Mouse (Mus musculus) hindbrain, embryonic 15.5 days (tissue): Measurements from ENCODE around the gene Atoh7. TPM values are rescaled to one million over a fixed set of nuclear protein-coding genes. Genes with fewer than 3 reads are reported as not detected.
"Not testable (repeated sequence)": the region's sequence is repeated elsewhere in the genome, so short reads cannot be mapped to it uniquely, and the experiment has no call there.

Experiments
- ATAC-seq: fragments of 200-750 bp; cut with Nextera tagmentation; 2 replicates; pipeline ENCODE4 v1.8.0; 2017; ENCODE audit warnings: low read depth, moderate number of reproducible peaks, moderate TSS enrichment; ENCODE audit not compliant: low FRiP score
- H3K27ac ChIP-seq: fragments of 300-500 bp; sonication (generic); replicated peaks from 2 replicates; pipeline ENCODE4 v1.5.1; 2015; ENCODE audit warnings: mild to moderate bottlenecking, inconsistent platforms
- H3K27me3 ChIP-seq: fragments of 300-500 bp; sonication (generic); 2 replicates; pipeline ENCODE4 v1.6.1; 2015; ENCODE audit warnings: control low read depth, inconsistent platforms
- H3K36me3 ChIP-seq: fragments of 300-500 bp; sonication (generic); 2 replicates; pipeline ENCODE4 v1.6.1; 2015; ENCODE audit warnings: control low read depth, inconsistent platforms
- H3K4me1 ChIP-seq: fragments of 300-500 bp; sonication (generic); replicated peaks from 2 replicates; pipeline ENCODE4 v1.6.1; 2015; ENCODE audit warnings: control low read depth, inconsistent platforms
- H3K4me2 ChIP-seq: fragments of 300-500 bp; sonication (generic); 2 replicates; pipeline ENCODE4 v1.6.1; 2015; ENCODE audit warnings: moderate library complexity, mild to moderate bottlenecking, inconsistent platforms
- H3K4me3 ChIP-seq: fragments of 300-500 bp; sonication (generic); 2 replicates; pipeline ENCODE4 v1.5.1; 2015; ENCODE audit warnings: mild to moderate bottlenecking, inconsistent platforms
- H3K9ac ChIP-seq: fragments of 300-500 bp; sonication (generic); 2 replicates; pipeline ENCODE4 v1.6.1; 2015; ENCODE audit warnings: inconsistent platforms
- H3K9me3 ChIP-seq: fragments of 300-500 bp; sonication (generic); 2 replicates; pipeline ENCODE4 v1.6.1; 2016; ENCODE audit warnings: control low read depth, inconsistent platforms
- WGBS: fragments of 180-500 bp; shearing (Covaris S2); methylation state at CpG from one replicate; pipeline ENCODE4 v1.1.7; 2015; 5-methylcytosine and 5-hydroxymethylcytosine counted together
- polyA plus RNA-seq: library from polyadenylated mRNA; unstranded; fragments of >200 nt; fragmentation: Nextera tagmentation; extraction: Ambion mirVana; gene quantifications from 2 replicates; pipeline ENCODE4 v1.2.1, GENCODE M21; 2015

The Atoh7 gene
- 8.5 and 15.0 TPM in 2 replicates for polyA plus RNA-seq

- H3K27me3 ChIP-seq, result peaks cover 9% of the 10 kb centered on the region
- 6% methylated on average over 16 of the region's 16 CpGs for WGBS
- peak within 1 kb of the TSS; percentile 67 for H3K27ac ChIP-seq
- no peaks in the 10 kb centered on the region for H3K9me3 ChIP-seq
- H3K36me3 ChIP-seq, result no peaks in the 10 kb centered on the region
- peak within 1 kb of the TSS; percentile 85 for H3K4me2 ChIP-seq
- peak within 1 kb of the TSS; percentile 58 for H3K4me3 ChIP-seq
- peaks cover 14% of the 10 kb centered on the region; the same call in 1 of the 2 replicates for H3K4me1 ChIP-seq
- peak within 1 kb of the TSS; percentile 63 for H3K9ac ChIP-seq
- peak; percentile 21; the same call in 1 of the 2 replicates for ATAC-seq
Measured at GRCm38 (mm10) chr10:63099521-63099920, at the start of gene Atoh7. Atoh7 (plus strand) TSS chr10:63099651.

DNA sequence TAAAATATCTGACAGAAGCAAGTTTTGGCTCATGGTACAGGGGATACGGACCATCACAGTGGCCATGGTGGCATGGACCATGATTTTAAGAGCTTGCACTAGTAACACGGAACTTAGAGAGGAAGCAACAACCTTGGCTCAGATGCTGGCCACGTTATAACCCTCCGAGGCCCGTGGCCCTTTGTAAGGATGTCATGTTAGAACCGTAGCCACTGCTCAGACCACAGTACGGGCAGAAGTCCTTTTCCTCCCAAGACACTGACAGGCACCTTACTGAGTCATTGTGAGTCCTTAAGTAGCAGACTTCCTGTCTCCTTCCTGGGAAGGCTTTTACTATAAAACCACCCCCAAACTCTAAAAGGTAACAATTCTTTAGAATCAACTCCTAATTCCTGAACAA lies 48.2 kb upstream of the Atoh7 start:
- no peak overlapping the region for H3K4me3 ChIP-seq

GRCm38 (mm10) chr10:63052011-63052410 lies 47.4 kb upstream of the Atoh7 start:
- no peaks in the 10 kb centered on the region for H3K4me1 ChIP-seq
- H3K4me2 ChIP-seq, result no peak overlapping the region
- no peaks in the 10 kb centered on the region for H3K36me3 ChIP-seq
- no peaks in the 10 kb centered on the region for H3K9me3 ChIP-seq
- WGBS, result 87% methylated on average over 6 of the region's 6 CpGs
- no peak overlapping the region for H3K27ac ChIP-seq
- no peak overlapping the region for H3K4me3 ChIP-seq
- ATAC-seq, result no peak
- H3K9ac ChIP-seq, result no peak overlapping the region
- no peaks in the 10 kb centered on the region for H3K27me3 ChIP-seq

More for the DNA sequence above, 48.2 kb upstream of the Atoh7 start:
- Histone ChIP-seq H3K4me2 (no peak overlapping the region), H3K9ac (no peak overlapping the region), H3K27ac (no peak overlapping the region), H3K36me3 (no peaks in the 10 kb centered on the region), H3K9me3 (no peaks in the 10 kb centered on the region), H3K4me1 (no peaks in the 10 kb centered on the region), H3K27me3 (no peaks in the 10 kb centered on the region)
- 74% methylated on average over 7 of the region's 7 CpGs for WGBS
- ATAC-seq, result no peak

DNA sequence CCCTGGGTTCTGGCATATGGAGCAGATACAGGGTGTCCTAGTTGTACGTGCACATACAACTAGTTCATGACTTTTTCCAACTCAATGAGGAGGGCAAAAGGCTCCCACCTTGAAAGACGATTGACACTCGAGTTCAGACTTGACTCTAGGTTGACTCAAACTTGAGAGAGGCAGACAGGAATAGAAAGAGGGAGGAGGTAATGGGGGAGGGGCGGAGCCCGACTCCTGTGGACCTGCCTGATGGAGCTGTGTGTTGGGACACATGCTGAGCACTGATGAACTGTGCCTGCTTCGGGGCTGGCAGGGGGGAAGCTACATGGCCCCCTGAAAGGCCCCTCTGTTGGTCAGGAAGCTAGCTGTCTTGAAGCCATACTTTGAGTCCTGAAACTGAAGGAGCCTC lies 46.4 kb upstream of the Atoh7 start:
- no peaks in the 10 kb centered on the region for H3K9me3 ChIP-seq
- H3K4me1 ChIP-seq, result no peaks in the 10 kb centered on the region
- WGBS, result 56% methylated on average over 6 of the region's 6 CpGs
- H3K27ac ChIP-seq, result no peak overlapping the region
- H3K36me3 ChIP-seq, result no peaks in the 10 kb centered on the region
- no peak overlapping the region for H3K4me2 ChIP-seq
- no peak overlapping the region for H3K4me3 ChIP-seq
- no peaks in the 10 kb centered on the region for H3K27me3 ChIP-seq
- ATAC-seq, result no peak
- H3K9ac ChIP-seq, result no peak overlapping the region

DNA sequence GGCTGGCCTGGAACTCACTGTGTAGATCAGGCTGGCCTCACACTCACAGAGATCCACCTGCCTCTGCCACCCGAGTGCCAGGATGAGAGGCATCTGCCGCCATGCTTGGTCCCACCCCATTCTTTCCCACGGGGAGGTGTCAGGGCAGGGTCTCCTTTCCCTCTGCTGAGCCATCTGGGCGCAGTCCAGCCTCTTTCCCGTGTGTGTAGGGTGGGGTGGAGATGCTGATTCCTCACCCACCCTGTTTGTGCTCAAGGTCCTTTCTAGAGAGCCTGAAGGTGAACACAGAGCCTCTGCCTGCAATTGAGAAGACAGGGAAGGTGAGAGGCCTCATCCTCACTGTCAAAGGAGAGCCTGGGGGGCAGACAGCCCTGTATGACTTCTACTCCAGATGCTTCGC lies 45.4 kb upstream of the Atoh7 start:
- ATAC-seq, H3K9me3 ChIP-seq, H3K4me1 ChIP-seq, H3K27ac ChIP-seq, H3K36me3 ChIP-seq, H3K4me3 ChIP-seq, H3K27me3 ChIP-seq, H3K4me2 ChIP-seq, H3K9ac ChIP-seq: not testable (repeated sequence)
- 92% methylated on average over 6 of the region's 6 CpGs for WGBS

- Histone ChIP-seq H3K9me3 (no peaks in the 10 kb centered on the region), H3K27me3 (no peaks in the 10 kb centered on the region), H3K9ac (no peak overlapping the region), H3K36me3 (no peaks in the 10 kb centered on the region), H3K4me3 (no peak overlapping the region), H3K4me2 (no peak overlapping the region), H3K4me1 (no peaks in the 10 kb centered on the region), H3K27ac (no peak overlapping the region)
- WGBS, result 71% methylated on average over 2 of the region's 2 CpGs
- ATAC-seq, result no peak
Measured at GRCm38 (mm10) chr10:63054586-63054985, 44.9 kb upstream of the Atoh7 start.

DNA sequence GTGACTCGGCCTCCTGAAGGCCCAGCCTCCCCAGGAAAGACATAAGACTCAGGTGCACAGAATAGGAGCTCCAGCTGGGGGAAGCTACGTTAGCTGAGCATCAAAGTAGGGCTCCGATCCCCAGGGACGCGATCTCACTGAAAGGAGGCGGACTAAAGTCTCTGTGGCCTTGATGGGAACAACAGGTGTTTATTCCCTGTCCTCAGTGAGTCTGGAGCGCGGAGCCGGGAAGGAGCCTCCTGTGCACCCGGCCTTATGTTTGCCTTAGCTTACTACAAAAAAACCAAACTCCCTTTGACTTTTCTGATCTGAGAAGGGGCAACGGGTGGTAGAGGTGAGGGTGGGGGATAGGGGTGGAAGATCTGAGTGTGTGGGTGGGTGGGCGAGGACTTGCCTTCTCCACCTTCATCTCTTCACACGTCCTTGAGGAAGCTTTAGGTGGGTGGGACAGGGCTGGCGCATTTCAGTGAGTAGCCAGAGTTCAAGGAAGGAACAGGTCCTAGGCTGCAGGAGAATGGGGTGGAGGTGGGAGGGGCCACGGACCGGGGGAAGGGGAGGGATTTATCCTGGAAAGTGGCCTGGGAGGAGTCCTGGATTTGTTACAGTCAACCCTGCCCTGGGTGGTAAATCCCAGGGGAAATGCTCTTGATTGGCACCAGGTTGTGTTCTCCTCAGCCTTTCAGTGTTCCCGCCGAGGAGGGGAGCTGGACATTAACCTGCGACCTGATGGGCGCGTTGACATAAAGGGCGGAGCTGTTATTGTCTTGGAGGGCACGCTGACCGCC lies 42.3 kb upstream of the Atoh7 start:
- Histone ChIP-seq H3K9me3 (no peaks in the 10 kb centered on the region), H3K27me3 (no peaks in the 10 kb centered on the region), H3K9ac (no peak overlapping the region), H3K4me2 (no peak overlapping the region), H3K4me3 (no peak overlapping the region), H3K36me3 (no peaks in the 10 kb centered on the region), H3K27ac (no peak overlapping the region), H3K4me1 (no peaks in the 10 kb centered on the region)
- 48% methylated on average over 24 of the region's 24 CpGs for WGBS
- ATAC-seq, result no peak

GRCm38 (mm10) chr10:63059862-63060261 lies 39.6 kb upstream of the Atoh7 start, which contains the start of gene Pbld1:
Pbld1 (plus strand) TSS chr10:63060162.
- Histone ChIP-seq H3K27ac (no peak within 1 kb of the TSS), H3K4me3 (no peak within 1 kb of the TSS), H3K27me3 (no peaks in the 10 kb centered on the region), H3K4me2 (no peak within 1 kb of the TSS), H3K4me1 (no peaks in the 10 kb centered on the region), H3K9ac (no peak within 1 kb of the TSS), H3K9me3 (no peaks in the 10 kb centered on the region), H3K36me3 (no peaks in the 10 kb centered on the region)
- 85% methylated on average over 2 of the region's 2 CpGs for WGBS
- no peak for ATAC-seq

DNA sequence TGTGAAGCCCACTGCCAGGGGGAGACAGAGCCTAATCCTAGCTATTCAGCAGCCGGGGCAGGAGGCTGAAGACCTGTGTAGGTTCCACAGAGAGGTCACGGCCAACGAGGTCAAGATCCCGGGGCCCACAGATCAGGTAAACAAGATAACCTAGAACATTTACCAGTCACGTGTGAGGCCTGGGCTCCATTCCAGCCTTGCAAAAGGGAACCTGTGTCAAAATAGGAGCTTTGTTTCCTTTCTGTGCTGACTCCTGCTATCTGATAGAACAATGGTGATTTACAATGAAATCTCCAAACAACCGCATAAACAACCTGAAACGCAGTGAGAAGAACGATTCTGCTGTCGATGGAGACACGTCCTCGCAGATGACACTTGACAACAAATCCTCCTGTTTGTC lies 39.0 kb upstream of the Atoh7 start:
- no peaks in the 10 kb centered on the region for H3K9me3 ChIP-seq
- H3K4me1 ChIP-seq, result no peaks in the 10 kb centered on the region
- WGBS, result 70% methylated on average over 11 of the region's 11 CpGs
- no peak overlapping the region for H3K27ac ChIP-seq
- no peak overlapping the region for H3K4me2 ChIP-seq
- no peaks in the 10 kb centered on the region for H3K36me3 ChIP-seq
- H3K27me3 ChIP-seq, result no peaks in the 10 kb centered on the region
- H3K4me3 ChIP-seq, result no peak overlapping the region
- ATAC-seq, result no peak
- no peak overlapping the region for H3K9ac ChIP-seq

DNA sequence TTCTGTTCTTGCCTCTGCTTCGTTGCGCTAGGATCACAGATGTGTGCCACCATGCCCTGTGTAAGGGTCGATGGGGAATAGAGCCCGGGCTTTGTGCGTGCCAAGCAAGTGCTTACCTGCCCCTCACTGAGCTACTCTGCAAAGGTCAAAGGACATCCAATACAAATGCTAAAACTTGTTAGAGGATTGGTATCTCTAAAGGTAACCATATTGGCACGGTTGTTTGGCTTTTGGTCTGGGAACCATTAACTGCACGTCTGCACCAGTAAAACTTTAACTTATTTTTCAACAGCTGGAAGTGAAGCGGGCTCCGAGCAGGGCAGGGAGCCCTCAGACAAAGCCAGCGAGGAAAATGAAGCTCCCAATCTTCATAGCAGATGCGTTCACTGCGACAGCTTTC lies 38.2 kb upstream of the Atoh7 start:
- ATAC-seq, result no peak
- H3K9ac ChIP-seq, result no peak overlapping the region
- H3K9me3 ChIP-seq, result no peaks in the 10 kb centered on the region
- no peak overlapping the region for H3K4me3 ChIP-seq
- no peak overlapping the region for H3K4me2 ChIP-seq
- WGBS, result 70% methylated on average over 12 of the region's 12 CpGs
- no peaks in the 10 kb centered on the region for H3K36me3 ChIP-seq
- no peaks in the 10 kb centered on the region for H3K27me3 ChIP-seq
- no peaks in the 10 kb centered on the region for H3K4me1 ChIP-seq
- no peak overlapping the region for H3K27ac ChIP-seq

- WGBS, result 93% methylated on average over 5 of the region's 5 CpGs
- no peak overlapping the region for H3K9ac ChIP-seq
- no peak overlapping the region for H3K4me3 ChIP-seq
- no peak for ATAC-seq
- no peaks in the 10 kb centered on the region for H3K27me3 ChIP-seq
- no peak overlapping the region for H3K27ac ChIP-seq
- H3K36me3 ChIP-seq, result no peaks in the 10 kb centered on the region
- H3K4me2 ChIP-seq, result no peak overlapping the region
- no peaks in the 10 kb centered on the region for H3K4me1 ChIP-seq
- H3K9me3 ChIP-seq, result no peaks in the 10 kb centered on the region
Measured at GRCm38 (mm10) chr10:63062696-63063095, 36.8 kb upstream of the Atoh7 start.

DNA sequence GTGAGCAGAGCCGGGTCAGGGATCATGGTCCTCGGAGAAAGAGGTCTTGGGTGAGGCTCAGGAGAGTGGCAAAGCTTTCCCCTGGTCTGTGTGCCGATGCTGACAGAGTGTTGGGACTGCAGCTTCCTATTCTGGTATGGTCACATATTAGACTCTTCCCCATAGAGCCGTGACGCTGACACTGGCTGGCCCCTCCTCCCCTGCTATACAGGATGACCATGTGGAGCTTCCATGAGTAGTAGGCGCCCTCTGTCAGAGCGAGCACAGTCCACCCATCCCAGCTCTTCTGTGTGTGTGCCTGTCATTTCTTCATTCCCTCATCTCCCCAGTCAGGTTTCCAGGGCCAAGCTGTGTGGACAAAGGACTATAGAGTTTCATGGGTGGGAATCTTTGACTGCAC lies 36.1 kb upstream of the Atoh7 start:
- no peaks in the 10 kb centered on the region for H3K27me3 ChIP-seq
- H3K9ac ChIP-seq, result no peak overlapping the region
- H3K4me3 ChIP-seq, result no peak overlapping the region
- no peak overlapping the region for H3K4me2 ChIP-seq
- H3K4me1 ChIP-seq, result no peaks in the 10 kb centered on the region
- H3K36me3 ChIP-seq, result no peaks in the 10 kb centered on the region
- ATAC-seq, result no peak
- no peaks in the 10 kb centered on the region for H3K9me3 ChIP-seq
- H3K27ac ChIP-seq, result no peak overlapping the region
- 66% methylated on average over 7 of the region's 7 CpGs for WGBS

- WGBS, result 91% methylated on average over 9 of the region's 9 CpGs
- Histone ChIP-seq H3K9me3 (no peaks in the 10 kb centered on the region), H3K4me1 (no peaks in the 10 kb centered on the region), H3K36me3 (no peaks in the 10 kb centered on the region), H3K4me2 (no peak overlapping the region), H3K27ac (no peak overlapping the region), H3K4me3 (no peak overlapping the region), H3K9ac (no peak overlapping the region), H3K27me3 (no peaks in the 10 kb centered on the region)
- ATAC-seq, result no peak
Measured at GRCm38 (mm10) chr10:63064516-63064915, 34.9 kb upstream of the Atoh7 start.
